Mouse (Mus musculus) NIH3T3 (cell line): Measurements from ENCODE around the gene Fam192a.

ENCODE experiments used
- DNase-seq: peaks from one replicate; pipeline ENCODE4 v3.0.0-alpha.2; 2012; ENCODE audit warnings: low read depth

Gene Fam192a

GRCm38 (mm10) chr8:94571896-94572295 is 29.9 kb downstream of the Fam192a start:
- DNase-seq: peak; percentile 22

DNA sequence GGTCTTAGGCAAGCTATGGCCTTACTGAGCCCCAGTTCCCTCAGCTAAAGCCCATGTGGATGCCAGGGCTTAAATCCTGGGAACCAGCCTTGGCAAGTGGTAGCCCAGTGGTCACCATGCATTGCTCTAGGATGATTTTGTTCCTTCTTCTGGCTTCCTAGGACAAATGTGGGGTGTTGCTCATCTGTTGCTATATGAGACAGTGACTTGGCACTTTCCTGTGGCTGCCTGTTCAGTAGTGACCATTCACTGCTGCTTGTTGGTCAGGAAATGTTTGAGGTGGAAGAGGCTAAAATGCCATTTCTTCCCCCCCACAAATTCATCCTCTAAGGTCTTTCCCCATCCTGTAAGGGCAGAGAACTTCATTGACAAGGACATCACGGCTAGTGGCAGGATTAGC is 32.4 kb downstream of the Fam192a start:
- DNase-seq: no peak

GRCm38 (mm10) chr8:94568098-94568497 is 33.7 kb downstream of the Fam192a start:
- no peak for DNase-seq

DNA sequence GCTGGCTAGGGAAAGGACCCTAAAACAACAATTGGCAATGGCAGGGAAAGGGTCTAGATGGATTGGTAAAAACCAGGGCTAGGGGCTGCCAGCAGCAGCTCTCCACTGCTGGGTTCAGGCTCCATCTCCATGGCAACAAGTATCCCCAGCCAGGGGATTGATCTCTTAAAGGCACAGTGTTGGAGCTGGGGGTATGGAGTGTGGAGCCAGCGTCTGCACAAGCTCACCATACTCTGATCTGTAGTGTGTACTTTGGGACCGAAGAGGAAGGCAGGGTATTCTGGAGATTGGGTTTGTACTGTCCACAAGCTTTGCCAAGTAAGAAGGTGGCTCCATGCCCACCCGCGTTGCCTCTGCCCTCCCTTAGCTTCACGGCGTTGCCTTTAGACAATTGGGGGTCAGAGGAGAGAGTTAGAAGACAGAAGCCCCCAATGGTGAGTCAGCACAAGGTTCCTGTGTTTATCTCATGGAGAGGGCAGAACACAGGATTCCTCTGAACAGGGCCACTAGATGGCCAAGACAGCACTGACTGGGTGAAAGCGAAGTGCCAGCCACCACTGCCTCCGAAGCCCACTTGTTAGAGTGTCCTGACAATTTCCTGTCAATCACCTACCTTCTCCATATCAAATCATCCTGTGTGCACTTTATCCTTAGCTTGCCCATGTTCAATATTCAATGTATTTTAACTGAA is 34.5 kb downstream of the Fam192a start:
- DNase-seq: no peak

GRCm38 (mm10) chr8:94566446-94567158 is 35.2 kb downstream of the Fam192a start:
- no peak for DNase-seq

DNA sequence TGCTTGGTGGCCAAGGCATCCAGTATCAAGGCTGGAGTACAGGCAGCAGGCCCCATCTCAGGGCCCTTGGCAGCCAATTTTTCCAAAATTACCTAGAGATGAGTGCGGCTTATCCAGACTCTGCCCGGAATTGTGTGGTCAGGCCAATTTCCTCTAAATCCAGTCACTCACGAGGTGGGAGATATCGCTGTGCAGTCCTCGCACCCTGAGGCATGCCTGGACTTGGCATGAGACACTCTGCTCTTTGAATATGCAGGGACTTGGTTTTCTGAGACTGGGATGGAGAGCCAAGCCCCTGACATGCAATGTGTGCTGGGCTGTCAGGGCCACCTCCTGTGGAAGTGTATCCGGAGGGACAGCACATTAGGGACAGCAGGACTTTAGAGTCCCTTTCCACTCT is 35.8 kb downstream of the Fam192a start:
- DNase-seq: no peak

DNA sequence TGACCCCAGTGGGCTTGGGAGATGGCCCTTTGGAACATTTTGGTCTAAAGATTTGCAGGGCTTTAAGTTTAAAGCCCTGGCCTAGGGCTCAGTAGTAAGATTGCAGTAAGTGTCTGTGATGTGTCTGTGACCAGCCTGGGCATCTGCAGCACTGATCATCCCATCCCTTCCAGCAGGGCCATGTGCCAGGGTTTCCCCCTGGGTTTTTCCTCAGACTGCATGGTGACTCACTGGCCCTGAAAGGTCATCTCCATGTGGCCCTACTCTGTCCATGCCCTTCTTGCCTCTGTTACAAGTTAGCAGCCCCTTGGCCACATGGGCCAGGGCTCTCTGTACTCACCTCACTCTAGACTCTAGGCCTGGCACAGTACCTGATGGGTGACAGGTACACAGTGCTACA is 37.4 kb downstream of the Fam192a start:
- DNase-seq: no peak

- DNase-seq: peak; percentile 53
These were observed 40.5 kb downstream of the Fam192a start for GRCm38 (mm10) chr8:94561256-94561655.

GRCm38 (mm10) chr8:94557281-94557680 is 44.5 kb downstream of the Fam192a start:
- DNase-seq: peak; percentile 87

- DNase-seq: no peak
These were observed 49.1 kb downstream of the Fam192a start for GRCm38 (mm10) chr8:94552696-94553095.

DNA sequence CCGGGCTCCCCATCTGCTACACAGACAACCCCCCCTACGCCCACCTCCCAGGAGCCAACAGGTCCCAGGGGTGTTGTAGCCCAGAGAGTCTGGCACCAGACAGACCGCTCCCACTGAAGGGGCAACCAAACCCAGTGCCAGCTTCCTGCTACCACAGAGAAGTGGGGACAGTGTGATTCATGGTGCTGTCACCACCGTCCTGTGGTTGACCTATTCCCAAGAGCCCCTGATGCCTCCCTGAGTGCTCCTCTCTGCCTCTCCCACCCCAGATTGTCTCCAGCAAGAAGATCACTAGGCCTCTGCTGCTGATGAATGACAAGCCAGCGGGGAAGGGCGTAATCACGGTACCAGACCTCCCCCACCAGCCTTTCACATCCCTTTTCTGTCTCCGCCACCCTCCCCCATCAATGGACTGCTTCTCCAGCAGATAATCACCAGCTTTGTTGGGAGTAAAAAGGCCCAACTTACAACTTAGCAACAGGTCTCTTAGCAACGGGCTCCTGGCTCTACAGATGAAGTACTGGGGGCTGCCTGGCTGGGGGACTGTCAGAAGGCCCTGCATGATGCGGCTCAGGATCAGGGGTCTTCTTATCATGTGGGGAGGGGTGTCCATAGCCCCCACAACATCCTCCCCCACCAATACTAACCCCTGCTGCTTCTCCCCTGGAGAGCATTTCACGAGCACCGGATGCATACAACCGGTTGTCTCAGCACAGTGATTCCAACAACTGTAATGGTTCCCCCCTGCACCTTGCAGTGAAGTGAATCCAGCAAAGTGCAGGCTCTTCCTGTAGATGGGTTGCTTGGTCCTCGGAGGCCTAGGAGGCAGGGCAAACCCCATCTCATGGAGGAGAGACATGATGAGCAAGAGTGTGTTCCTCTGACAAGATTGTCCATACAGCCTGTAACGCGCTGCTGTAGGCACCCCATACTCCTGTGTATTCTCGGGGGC is 50.0 kb downstream of the Fam192a start:
- no peak for DNase-seq

GRCm38 (mm10) chr8:94549998-94550397 is 51.8 kb downstream of the Fam192a start:
- DNase-seq: no peak

GRCm38 (mm10) chr8:94549482-94549881 is 52.3 kb downstream of the Fam192a start:
- DNase-seq: no peak

DNA sequence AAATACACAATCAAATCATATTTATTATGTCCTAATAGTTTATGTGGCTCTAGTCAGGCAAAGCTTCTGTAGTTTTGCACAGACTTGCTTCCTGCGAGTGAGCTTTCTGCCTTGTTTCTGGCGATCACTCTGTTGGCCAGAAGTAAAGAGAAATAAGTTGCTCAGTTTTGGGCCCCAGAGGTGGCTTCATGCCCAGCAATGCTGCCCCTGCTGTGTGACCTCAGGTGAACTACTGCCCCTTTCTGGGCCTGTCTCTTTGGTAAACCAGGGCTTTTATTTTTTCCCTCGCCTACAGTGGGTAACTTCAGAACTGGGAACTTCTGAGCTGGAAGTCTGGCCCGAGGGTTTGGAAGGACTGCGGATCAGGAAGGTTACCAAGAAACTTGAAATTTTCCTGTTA is 52.8 kb downstream of the Fam192a start:
- DNase-seq: no peak

DNA sequence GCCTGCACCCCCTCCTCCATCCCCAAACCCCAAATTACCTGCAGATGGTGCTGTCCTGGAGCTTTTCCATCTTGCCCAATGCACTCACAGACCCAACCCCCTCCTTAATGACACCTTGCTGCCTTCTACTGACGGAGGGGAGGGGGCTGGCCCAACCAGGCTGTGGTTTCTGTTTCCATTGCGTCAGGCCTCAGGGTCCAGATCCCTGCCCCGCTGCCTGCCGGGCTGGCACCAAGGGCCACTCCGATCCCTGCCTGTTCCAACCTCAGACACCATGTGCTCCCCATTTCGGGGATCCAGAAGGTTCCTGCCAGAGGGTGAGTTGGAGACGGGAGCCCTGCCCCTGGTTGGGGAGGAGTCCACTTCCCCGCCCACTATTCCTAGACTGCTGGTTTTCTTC is 57.8 kb downstream of the Fam192a start:
- no peak for DNase-seq

DNA sequence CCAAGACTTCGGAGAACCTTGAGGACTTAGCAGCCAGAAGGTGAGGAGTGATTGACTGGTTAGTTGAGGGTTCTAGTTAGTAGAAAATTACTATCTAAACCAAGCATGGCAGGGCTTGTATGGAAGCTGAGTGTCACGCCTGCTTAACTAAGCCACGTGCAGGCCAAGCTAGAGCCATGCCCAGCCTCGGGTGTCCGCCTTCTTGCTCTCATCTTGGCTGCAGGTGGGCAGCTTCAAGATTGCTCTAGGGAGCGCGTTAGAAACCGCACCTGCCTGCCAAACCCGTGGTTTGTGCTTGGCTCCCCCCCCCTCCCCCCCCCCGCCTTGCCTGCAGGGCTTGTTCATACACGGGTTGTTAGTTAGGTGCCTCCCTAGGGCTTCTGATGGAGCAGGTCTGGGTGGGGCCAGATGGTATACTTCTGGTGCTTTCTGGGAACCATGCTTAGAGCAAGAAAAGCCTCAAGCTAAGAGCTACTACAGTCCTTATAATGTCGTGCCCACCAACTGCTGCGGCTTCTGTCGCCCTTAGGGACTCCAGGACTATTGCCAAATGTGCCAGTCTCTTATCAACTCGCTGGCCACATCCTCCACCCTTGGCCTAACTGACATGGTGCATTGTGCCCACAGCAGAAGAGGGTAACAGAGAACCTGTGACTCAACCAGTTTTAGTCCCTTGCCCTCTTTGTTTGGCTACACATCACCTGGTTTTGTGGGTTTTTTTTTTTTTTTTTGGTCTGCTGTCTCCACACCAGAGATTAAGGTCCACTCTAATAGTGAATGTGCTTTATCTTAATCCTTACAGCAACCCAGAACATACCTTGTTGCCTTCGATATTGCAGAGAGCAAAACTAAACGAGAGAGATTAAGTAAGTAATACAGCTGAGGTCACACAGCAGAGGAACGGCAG is 60.7 kb downstream of the Fam192a start:
- no peak for DNase-seq

GRCm38 (mm10) chr8:94540025-94540424 is 61.8 kb downstream of the Fam192a start:
- DNase-seq: no peak

- DNase-seq: no peak
These were observed 64.3 kb downstream of the Fam192a start for GRCm38 (mm10) chr8:94537456-94537855.

- no peak for DNase-seq
These were observed 66.2 kb downstream of the Fam192a start for GRCm38 (mm10) chr8:94535631-94536030.

GRCm38 (mm10) chr8:94534612-94535011 is 67.2 kb downstream of the Fam192a start:
- DNase-seq: no peak

DNA sequence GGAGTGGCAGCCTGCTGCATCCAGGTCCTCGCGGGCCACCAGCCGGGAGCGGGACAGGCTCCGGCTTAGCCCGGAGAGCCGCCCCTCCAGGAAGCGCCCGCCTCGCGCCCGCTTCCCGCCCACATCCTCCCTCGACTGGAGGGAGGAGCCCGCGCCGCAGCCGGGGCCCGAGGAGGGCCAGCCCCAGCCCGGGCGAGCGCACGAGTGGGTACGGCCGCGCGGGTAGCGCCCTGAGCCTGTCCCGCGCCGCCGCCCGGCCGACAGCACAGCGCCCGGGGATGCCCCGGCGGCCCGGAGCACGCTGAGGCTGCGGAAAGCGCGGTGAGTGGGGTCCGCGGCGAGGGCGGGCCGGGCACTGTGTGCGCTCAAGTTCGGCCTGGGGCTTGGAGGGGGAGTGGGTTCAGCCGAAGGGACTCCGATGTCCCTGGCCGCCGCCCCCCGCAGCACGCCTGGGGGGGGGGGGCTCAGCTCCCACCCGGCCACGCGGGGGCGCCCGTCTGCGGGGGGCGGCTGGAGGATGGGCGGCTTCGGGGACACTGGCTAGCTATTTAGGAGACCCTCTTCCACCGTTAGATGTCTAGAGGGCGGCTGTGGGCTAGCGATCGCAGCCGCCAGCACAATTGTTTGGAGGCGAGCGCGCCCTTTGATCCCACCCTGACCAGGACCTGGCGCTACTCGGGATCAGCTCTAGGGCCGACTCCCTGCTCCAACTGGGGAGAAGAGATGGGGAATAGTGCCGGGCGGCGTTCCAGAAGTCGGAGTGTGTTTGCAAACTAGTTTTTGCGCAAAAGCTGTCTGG is 68.7 kb downstream of the Fam192a start, which contains the start of gene Cpne2:
TSS of gene Cpne2 (plus strand) at position 118 of the 799 bp plus-strand sequence.
- peak; percentile 90 for DNase-seq
